Mouse (Mus musculus) ZHBTc4 (cell line): Measurements from ENCODE around the gene Tomm40.

Experiments
- DNase-seq: peaks from one replicate; pipeline ENCODE4 v3.0.0-alpha.2; 2011; ENCODE audit warnings: low read depth, low spot score

The Tomm40 gene

GRCm38 (mm10) chr7:19710650-19711049 is 4.6 kb downstream of the Tomm40 start:
- no peak for DNase-seq

GRCm38 (mm10) chr7:19705271-19705670 is 10.0 kb downstream of the Tomm40 start:
- DNase-seq: no peak

GRCm38 (mm10) chr7:19704475-19704874 is 10.8 kb downstream of the Tomm40 start:
- DNase-seq: no peak

- no peak for DNase-seq
These were observed 12.2 kb downstream of the Tomm40 start for GRCm38 (mm10) chr7:19702859-19703555.

- peak; percentile 94 for DNase-seq
These were observed 14.0 kb downstream of the Tomm40 start for GRCm38 (mm10) chr7:19701069-19701761.

- DNase-seq: no peak
These were observed 14.8 kb downstream of the Tomm40 start for GRCm38 (mm10) chr7:19700299-19701068.

- no peak for DNase-seq
These were observed 15.4 kb downstream of the Tomm40 start for GRCm38 (mm10) chr7:19699827-19700148.

GRCm38 (mm10) chr7:19698907-19699826 is 16.1 kb downstream of the Tomm40 start, which contains the start of gene Apoe:
Gene Apoe, minus strand, starts transcription at chr7:19699188.
- peak; percentile 92 for DNase-seq

GRCm38 (mm10) chr7:19697949-19698906 is 17.0 kb downstream of the Tomm40 start:
- DNase-seq: peak; percentile 83

GRCm38 (mm10) chr7:19696336-19696873 is 18.8 kb downstream of the Tomm40 start:
- DNase-seq: peak; percentile 71

GRCm38 (mm10) chr7:19695881-19696280 is 19.4 kb downstream of the Tomm40 start:
- DNase-seq: peak; percentile 40

GRCm38 (mm10) chr7:19695213-19695594 is 20.0 kb downstream of the Tomm40 start:
- DNase-seq: no peak

- DNase-seq: no peak
These were observed 20.7 kb downstream of the Tomm40 start for GRCm38 (mm10) chr7:19694336-19695212.

GRCm38 (mm10) chr7:19693421-19693820 is 21.8 kb downstream of the Tomm40 start:
- DNase-seq: no peak

GRCm38 (mm10) chr7:19691873-19692865 is 23.1 kb downstream of the Tomm40 start, which contains the start of gene Apoc1:
Gene Apoc1, minus strand, starts transcription at chr7:19692660.
- peak; percentile 98 for DNase-seq

- DNase-seq: peak; percentile 76
These were observed 23.8 kb downstream of the Tomm40 start for GRCm38 (mm10) chr7:19691434-19691833.

- no peak for DNase-seq
These were observed 24.4 kb downstream of the Tomm40 start for GRCm38 (mm10) chr7:19690845-19691244.

- DNase-seq: no peak
These were observed 26.6 kb downstream of the Tomm40 start for GRCm38 (mm10) chr7:19688611-19689010.
